Mouse (Mus musculus) kidney, adult 2 months (tissue): ENCODE measurements at regions not wholly inside any gene's neighbourhood (a gene's known extent, or its start where the extent isn't known, plus 50 kb on each side); places are given as distances from the start of the nearest gene placed in this dataset.

ENCODE experiments used
- DNase-seq: peaks from one replicate; pipeline ENCODE4 v3.0.0; 2021
- H3K27ac ChIP-seq: fragments of 200-500 bp; 2 replicates; pipeline ENCODE4 v1.5.1; 2012; ENCODE audit warnings: low read depth, low read length, control low read depth, inconsistent platforms; ENCODE audit not compliant: insufficient read depth
- H3K27me3 ChIP-seq: fragments of 200-500 bp; replicated peaks from 2 replicates; pipeline ENCODE4 v1.6.1; 2012; ENCODE audit warnings: mild to moderate bottlenecking, moderate library complexity, low read length, inconsistent platforms; ENCODE audit not compliant: control insufficient read depth, insufficient read depth
- H3K36me3 ChIP-seq: fragments of 200-500 bp; 2 replicates; pipeline ENCODE4 v1.6.1; 2012; ENCODE audit warnings: mild to moderate bottlenecking, moderate library complexity, low read length, inconsistent platforms; ENCODE audit not compliant: control insufficient read depth, insufficient read depth
- H3K4me1 ChIP-seq: fragments of 200-500 bp; 2 replicates; pipeline ENCODE4 v1.6.1; 2011; ENCODE audit warnings: low read length; ENCODE audit not compliant: control insufficient read depth, insufficient read depth
- H3K4me3 ChIP-seq: fragments of 200-500 bp; 2 replicates; pipeline ENCODE4 v1.5.1; 2011; ENCODE audit warnings: mild to moderate bottlenecking, low read depth, low read length, control low read depth; ENCODE audit not compliant: insufficient read depth
- CTCF ChIP-seq: fragments of 200-500 bp; conservative IDR thresholded peaks from 2 replicates; pipeline ENCODE4 v1.5.1; 2011; ENCODE audit warnings: low read depth, mild to moderate bottlenecking, control low read depth, low read length, moderate library complexity, mixed read lengths; ENCODE audit not compliant: insufficient read depth, insufficient read length
- POLR2A ChIP-seq: fragments of 200-500 bp; IDR thresholded peaks from one replicate; pipeline ENCODE4 v1.6.1; 2011; ENCODE audit warnings: low read depth, low read length, control low read depth
- WGBS: fragments of 180-500 bp; shearing (Covaris S2); methylation state at CpG from one replicate; pipeline ENCODE4 v1.1.7; 2018; 5-methylcytosine and 5-hydroxymethylcytosine counted together

DNA sequence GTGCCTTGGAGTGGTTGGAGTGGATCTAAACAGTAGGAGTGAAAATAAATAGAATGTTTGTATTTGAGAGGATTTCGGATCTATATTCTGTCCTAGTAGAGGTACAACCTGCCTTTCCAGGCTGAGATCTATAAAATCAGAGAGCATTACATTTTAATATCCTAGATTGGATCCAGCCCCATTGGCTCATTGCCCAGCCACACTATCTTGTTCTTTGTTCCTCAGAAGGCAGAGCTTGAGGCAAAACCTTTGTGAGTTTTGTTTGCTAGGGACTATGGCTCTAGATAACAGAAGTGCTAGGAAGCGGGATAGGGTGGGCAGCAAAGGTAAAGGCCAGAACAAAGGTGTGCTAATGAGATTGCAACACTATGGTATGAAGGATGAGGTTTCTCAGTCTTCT is 78.7 kb upstream of the Cntln start:
- DNase-seq = no peak
- no peaks in the 10 kb centered on the region for H3K27me3 ChIP-seq
- H3K27ac ChIP-seq = no peak overlapping the region
- H3K36me3 ChIP-seq = no peaks in the 10 kb centered on the region
- WGBS = 88% methylated on average over 2 of the region's 2 CpGs
- no peak overlapping the region for H3K4me3 ChIP-seq
- no peak for TF ChIP-seq CTCF
- no peaks in the 10 kb centered on the region for H3K4me1 ChIP-seq

DNA sequence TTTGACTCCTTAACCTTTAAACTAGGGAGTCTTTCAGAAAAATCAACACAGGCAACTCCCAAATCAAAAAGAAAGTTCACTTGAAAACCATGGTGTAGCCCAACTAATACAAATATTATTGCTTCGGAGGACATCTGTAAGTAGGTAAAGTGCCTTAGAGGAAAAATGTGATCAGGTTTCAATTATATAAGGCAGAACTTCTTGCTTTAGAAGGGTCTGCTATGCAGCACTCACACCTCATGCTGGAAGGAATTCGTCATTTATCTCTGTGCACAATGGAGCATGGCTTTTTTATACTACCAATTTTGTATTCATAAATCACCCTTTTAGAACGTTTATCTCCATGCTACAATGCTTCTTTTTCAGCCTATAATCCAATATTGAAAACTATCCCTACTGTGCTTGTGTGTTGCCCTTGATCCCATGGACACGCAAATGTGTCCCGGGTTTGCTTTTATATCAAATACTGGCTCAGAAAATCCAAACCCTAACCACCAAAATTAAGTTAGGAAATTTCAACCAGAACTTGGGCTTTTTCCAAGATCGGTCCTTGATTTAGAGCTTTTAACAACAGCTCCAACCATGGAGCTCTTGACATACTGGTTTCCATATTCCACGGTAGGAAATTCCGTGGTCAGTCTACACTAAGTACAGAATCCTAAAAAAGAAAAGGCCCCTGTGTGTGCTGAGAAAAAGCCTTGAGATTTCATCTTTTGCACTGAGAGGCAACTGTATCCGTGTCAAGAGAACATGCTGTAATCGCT is 90.8 kb upstream of the Cntln start:
- Histone ChIP-seq H3K27me3 (no peaks in the 10 kb centered on the region), H3K4me3 (no peak overlapping the region), H3K27ac (no peak overlapping the region), H3K4me1 (no peaks in the 10 kb centered on the region), H3K36me3 (no peaks in the 10 kb centered on the region)
- TF ChIP-seq POLR2A = no peak
- TF ChIP-seq CTCF = no peak
- DNase-seq = no peak
- WGBS = 78% methylated on average over 10 of the region's 10 CpGs

DNA sequence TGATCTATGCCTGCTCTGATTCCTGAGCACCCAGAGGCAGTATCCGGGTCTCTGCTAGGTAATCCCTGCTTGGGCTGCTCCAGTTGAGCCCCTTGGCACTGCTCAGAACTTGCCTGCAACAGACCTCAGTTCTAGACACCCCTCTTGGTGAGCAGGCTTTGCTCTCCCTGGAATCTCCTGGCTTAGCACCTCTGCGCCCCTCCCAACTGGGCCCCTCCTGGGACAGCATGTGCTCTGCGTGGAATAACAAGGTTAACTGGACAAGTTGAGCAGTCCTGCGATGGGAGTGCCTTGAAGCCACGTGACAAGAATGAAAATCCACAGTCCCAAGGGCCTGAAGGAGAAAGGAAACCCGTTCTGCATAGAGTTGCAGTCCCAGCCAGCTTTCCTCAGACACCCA is 97.5 kb upstream of the Cntln start:
- H3K4me1 ChIP-seq = no peaks in the 10 kb centered on the region
- H3K4me3 ChIP-seq = no peak overlapping the region
- TF ChIP-seq CTCF (no peak), POLR2A (no peak)
- H3K36me3 ChIP-seq = no peaks in the 10 kb centered on the region
- no peaks in the 10 kb centered on the region for H3K27me3 ChIP-seq
- no peak for DNase-seq
- WGBS = 69% methylated on average over 6 of the region's 6 CpGs
- H3K27ac ChIP-seq = no peak overlapping the region

DNA sequence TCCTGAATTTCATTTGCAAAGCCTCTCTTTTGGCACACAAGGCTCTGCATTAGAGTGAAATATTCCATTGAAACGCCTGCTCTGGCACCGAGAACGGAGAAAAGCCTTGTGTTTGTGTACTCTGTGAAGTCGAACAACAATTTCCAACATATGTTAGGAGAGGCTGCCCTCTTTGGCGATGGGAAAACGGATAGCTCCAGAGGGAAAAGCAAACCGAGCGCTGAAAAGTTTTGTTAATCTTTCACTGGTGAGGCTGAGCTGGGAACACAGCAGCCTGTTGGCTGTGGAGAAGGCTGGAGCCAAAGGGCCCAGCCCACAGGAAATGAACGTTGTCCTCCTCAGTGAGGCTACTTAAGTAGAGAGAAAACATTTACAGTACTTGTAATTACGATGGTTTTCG is 93.1 kb upstream of the Bnc2 start:
- peak; percentile 85 for DNase-seq
- TF ChIP-seq CTCF (no peak), POLR2A (no peak)
- H3K27me3 ChIP-seq = no peaks in the 10 kb centered on the region
- H3K36me3 ChIP-seq = no peaks in the 10 kb centered on the region
- no peaks in the 10 kb centered on the region for H3K4me1 ChIP-seq
- H3K4me3 ChIP-seq = no peak overlapping the region; the same call in 1 of the 2 replicates
- H3K27ac ChIP-seq = no peak overlapping the region
- WGBS = 9% methylated on average over 11 of the region's 11 CpGs

DNA sequence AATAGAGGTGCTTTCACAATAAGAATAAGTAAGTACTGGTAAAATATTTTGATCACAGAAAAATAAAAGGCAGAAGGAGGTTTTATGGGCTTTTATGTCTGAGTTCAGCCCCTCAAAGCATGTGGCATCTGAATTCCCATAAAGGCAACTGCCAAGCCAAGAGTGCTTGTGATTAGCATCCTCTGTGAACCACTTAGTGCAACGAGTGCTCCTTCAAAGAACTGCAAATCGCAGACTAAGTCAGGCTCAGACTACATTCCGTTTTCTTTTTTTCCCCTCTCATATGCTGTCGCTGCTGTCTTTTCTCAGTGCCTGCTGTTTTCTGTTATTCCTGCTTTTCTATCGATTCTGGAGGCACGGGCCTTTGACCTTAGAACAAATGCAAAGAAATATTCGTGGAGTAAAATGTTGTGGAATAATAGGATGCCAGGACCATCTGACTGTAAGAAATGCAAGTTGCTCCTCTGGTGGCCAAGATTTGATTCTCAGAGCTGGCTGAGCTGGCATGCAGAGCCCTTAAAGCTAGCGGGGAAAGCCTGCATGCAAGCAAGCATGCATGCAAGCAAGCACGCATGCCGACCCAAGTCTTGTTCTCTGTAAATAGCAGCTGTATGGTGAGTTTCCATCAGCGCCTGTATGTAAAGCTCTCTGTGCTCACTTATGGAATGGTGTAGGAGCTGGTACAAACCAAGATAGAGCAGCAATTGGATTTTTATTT is 91.8 kb upstream of the Bnc2 start:
- H3K27ac ChIP-seq = no peak overlapping the region
- H3K36me3 ChIP-seq = no peaks in the 10 kb centered on the region
- TF ChIP-seq CTCF (no peak), POLR2A (no peak)
- H3K27me3 ChIP-seq = no peaks in the 10 kb centered on the region
- H3K4me3 ChIP-seq = no peak overlapping the region
- 82% methylated on average over 11 of the region's 11 CpGs for WGBS
- no peak for DNase-seq
- H3K4me1 ChIP-seq = no peaks in the 10 kb centered on the region

DNA sequence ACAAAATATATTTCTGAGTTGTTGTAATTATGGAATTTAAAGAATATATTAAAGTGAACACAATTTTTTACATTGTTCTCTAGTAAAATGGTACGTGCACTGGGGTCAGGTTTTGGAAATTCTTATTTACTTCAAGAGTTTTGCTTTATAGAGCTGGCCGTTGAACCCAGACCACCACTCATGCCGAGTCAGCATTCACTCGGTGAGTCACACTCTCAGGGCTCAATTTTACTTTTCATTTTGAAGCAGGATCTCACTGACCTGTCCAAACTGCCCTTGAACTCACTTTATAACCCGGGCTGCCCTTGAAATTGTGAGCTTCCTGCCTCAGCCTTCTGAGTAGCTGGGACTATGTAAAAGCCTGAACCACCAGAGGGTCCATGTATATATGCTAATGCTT is 82.1 kb upstream of the Bnc2 start:
- WGBS = 91% methylated on average over 5 of the region's 5 CpGs
- no peak for DNase-seq
- no peaks in the 10 kb centered on the region for H3K27me3 ChIP-seq
- no peaks in the 10 kb centered on the region for H3K36me3 ChIP-seq
- no peak overlapping the region for H3K4me3 ChIP-seq
- TF ChIP-seq CTCF = no peak
- TF ChIP-seq POLR2A = no peak
- no peaks in the 10 kb centered on the region for H3K4me1 ChIP-seq
- no peak overlapping the region for H3K27ac ChIP-seq

DNA sequence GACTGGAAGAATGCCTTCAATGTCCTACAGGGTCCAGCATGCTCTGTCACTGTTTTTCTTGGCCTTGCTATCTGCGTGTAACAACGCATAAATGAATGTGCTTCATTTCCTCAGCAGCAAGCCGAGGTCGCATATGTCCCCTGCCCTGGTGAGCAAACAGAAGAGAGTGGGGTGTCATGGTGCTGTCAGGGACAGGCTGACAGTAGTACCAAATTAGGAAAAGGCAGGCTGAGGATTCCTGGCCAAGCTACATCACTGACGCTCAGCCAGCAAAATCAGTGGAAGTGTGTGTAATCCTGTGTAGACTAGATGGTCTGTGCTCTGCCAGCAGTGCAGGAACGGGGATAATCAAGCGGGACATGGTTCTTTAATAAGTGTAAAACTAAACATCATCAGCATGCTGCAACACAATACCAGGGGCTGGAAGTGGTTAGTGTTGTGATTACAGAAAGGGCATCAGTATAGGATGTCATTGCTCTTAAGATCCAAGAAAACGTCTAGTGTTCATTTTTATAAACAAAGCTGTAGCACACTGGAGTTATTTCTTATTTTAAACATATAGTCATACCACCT is 77.6 kb upstream of the Bnc2 start:
- Histone ChIP-seq H3K27ac (no peak overlapping the region), H3K27me3 (no peaks in the 10 kb centered on the region), H3K4me3 (no peak overlapping the region), H3K4me1 (no peaks in the 10 kb centered on the region), H3K36me3 (no peaks in the 10 kb centered on the region)
- no peak for DNase-seq
- WGBS = 58% methylated on average over 8 of the region's 8 CpGs
- TF ChIP-seq POLR2A (no peak), CTCF (no peak)
